Mouse (Mus musculus): Measurements from ENCODE around the gene Tmem106c.

- TF ChIP-seq CTCF (IDR thresholded peaks at IDR 0.05) (no peak), EP300 (IDR thresholded peaks at IDR 0.05) (no peak)
Observed at GRCm38 (mm10) chr15:97955742-97956141, 8.3 kb upstream of the Tmem106c start.

Measured in lung, postnatal 0 days (tissue).